Mouse (Mus musculus) thymus, adult 2 months (tissue): ENCODE measurements around the gene Krt14.

Source experiments
- CTCF ChIP-seq: fragments of 200-500 bp; IDR thresholded peaks from 2 replicates; pipeline ENCODE4 v1.5.1; 2012; ENCODE audit warnings: mild to moderate bottlenecking, control low read depth, low read length, moderate library complexity, borderline replicate concordance; ENCODE audit not compliant: control insufficient read depth, poor library complexity, insufficient read depth; ENCODE audit errors: extremely low read depth
- POLR2A ChIP-seq: fragments of 200-500 bp; IDR thresholded peaks from 2 replicates; pipeline ENCODE4 v1.6.1; 2012; ENCODE audit warnings: mild to moderate bottlenecking, low read length, control low read depth, moderate library complexity; ENCODE audit not compliant: control insufficient read depth, poor library complexity, insufficient read depth; ENCODE audit errors: extremely low read depth

GRCm38 (mm10) chr11:100221741-100222140 lies 14.4 kb upstream of the Krt14 start:
- TF ChIP-seq CTCF (no peak), POLR2A (no peak)
